Mouse (Mus musculus): Measurements from ENCODE around the gene Anxa11.
"Not testable (repeated sequence)": the region's sequence is repeated elsewhere in the genome, so short reads cannot be mapped to it uniquely, and the experiment has no call there.

Anxa11 gene

DNA sequence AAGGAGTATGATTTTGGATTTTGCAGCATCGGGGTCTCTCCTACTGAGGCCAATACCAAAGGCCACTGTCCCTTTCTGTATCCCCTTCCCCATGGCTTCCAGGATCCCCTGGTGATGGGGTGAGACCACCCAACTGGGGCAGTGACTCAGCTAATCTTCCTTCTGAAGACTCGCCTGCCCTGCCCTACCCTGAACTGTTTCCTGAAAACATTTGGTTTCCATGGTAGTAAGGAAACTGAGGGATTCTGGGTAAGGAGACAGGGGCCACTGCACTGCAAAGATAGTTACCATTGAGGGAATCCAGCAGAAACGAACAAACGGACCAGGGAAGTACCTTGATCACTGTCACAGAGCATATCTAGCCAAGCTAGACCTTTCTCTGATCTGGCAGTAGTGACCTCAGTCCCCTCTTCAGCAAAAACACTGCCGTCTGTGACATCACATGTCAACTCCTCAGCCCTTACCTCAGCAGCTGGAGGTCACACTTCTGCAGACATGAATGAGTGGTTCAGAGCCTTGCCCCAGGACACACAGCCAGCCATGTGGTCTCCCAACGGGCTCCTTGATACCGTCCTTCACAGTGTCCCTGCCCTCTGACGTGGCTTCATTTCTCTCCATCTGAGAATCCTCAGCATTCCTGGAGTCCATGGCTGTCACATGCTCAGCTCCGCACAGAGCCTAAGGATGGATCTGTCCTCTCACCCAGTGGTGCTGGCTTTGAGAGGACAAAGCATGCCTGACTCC is 27.4 kb downstream of the Anxa11 start:
- no peak for DNase-seq (ENCODE audit: low read depth, low spot score)

DNA sequence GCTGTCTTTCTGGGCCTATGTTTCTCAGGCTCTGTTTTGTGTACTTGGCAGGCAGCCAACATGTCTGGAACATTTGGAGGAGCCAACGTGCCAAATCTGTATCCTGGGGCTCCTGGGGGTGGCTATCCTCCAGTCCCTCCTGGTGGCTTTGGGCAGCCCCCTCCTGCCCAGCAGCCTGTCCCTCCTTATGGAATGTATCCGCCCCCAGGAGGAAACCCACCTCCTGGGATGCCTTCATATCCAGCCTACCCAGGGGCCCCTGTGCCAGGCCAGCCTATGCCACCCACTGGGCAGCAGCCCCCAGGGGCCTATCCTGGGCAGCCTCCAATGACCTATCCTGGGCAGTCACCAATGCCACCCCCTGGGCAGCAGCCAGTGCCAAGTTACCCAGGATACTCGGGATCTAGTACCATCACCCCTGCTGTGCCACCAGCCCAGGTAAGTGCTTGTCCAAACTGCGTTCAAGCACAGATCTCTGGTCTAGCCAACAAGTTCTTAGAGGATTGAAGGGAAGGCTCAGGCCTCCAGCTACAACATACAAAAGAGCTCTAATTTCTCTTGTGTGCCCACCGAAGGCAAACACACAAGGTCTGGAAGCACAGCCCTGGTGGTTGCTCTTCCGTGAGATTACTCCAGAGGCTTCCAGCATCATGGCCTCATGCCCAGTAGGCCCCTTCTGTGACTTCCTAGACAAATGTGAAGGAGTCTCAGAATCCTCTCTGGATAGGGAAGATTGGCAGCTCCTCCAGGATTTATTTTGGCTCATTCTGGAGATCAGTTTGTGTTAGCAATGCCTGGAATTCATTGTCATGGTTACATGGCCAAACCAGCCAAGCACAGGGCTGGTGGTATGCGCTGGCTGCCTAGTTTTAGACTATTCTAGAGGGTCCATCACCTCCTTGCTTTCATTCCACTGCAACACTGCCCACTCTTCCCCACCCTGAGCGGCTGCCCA is 30.8 kb downstream of the Anxa11 start:
- no peak for DNase-seq (ENCODE audit: low read depth, low spot score)

DNA sequence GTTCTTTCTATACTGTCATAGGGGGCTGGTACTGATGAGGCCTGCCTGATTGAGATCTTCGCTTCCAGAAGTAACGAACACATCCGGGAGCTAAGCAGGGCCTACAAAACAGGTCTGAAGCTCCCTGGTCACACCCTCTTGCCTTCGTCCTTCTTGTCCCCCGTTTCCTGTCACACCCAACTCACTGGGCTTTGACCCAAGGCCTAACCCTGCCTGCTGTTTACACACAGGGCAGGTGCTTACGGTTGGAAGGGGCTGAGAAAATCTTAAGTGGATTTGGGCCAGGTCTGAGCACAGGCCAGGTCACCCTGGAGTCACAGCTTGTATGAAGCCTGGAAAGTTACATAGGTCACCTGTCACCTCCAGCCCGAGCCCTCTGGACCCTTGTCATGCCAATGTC is 34.7 kb downstream of the Anxa11 start:
- DNase-seq (ENCODE audit: low read depth, low spot score): not testable (repeated sequence)

DNA sequence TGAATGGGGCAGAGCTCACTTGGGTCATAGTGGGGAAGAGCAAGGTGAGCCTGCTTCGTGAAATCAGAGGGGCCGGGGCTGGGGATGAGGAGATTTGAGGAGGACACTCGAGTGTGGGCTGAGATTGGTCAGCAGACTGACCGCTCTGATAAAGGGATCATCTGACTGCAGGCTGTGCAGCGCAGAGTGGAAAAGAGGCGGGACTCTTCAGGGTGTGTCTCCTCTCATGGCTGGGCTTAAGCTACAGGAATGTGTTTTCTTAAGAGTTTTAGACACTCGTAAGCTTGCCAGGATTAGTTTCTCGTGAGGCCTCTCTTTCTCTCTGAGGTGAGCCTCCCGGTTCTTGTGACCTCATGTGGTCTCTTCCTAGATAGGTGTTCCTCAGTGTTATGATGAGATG is 39.8 kb downstream of the Anxa11 start:
- not testable (repeated sequence) for DNase-seq (ENCODE audit: low read depth, low spot score)

DNA sequence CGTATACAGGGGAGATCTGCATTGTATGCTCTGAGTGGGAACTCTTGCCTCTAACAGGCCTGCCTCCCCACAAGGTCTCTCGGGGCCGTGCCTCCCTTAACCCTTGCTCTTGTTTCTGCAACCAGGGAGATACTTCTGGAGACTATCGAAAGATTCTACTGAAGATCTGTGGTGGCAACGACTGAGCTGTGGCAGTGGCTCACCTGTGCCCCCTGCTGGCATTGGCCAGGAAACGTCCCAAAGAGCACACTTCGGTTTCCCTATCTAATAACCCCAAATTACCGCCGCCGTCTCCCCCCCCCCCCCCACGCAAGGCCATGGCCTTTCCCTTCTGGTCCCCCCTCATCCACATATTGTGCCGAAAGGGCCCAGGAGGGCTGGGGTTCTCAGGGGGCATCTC is 43.9 kb downstream of the Anxa11 start:
- not testable (repeated sequence) for DNase-seq (ENCODE audit: low read depth, low spot score)

DNA sequence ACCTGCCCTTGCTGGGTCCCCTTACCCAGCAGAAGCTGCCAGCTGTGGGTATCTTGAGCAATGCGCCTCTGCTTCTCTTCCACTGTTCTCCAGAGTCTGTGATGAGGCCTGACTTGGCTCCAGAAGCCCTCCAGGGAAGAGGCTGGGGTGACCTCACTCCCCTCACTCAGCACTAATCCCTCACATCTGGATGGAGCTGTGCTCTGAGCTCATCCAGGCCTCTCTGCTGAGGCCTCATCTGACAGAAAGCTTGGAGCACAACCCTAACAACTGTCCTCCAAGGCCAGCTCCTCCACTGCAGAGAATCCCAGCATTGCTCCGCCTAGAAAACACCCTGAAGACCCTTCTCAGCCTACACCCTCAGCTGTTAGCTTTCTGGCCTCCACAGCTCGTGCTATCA is 52.6 kb downstream of the Anxa11 start:
- DNase-seq (ENCODE audit: low read depth, low spot score): not testable (repeated sequence)

DNA sequence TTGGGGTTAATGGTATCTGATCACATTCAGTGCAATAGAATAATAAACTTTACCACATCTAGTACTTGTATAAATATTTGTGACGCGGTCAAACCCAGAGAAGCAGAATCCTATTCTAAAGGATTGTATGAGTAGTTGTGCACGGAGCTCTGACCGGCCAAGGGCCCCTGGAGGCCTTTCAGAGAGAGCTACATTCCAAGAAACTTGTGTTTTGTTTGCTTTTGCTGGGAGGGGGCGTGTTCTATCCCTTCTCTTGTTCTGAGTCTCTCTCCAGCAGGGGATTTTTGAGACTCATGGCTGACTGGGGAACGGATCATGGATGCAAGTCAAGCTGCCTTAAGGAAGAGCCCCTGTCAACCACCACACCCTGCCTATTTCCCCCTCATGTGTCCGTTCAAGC is 53.7 kb downstream of the Anxa11 start:
- not testable (repeated sequence) for DNase-seq (ENCODE audit: low read depth, low spot score)

DNA sequence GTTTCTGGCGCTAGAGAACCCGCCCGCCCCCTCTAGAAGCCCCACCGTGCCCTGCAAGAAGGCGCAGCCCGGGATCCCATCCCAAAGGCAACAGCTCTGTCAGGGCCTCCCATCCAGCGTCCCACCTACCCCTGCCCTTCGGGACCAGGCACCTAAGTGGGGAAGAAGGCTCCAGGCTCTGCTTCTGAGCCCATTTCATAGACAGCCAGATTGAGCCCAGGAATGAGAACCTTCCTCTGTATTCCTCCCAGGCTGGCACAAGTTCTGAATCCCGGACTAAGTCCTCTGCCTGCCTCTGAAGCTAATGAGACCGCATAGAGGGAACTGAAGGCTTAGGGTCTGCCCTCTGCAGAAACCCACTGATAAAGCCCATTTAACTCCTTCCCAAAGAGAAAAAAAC is 61.0 kb downstream of the Anxa11 start, which contains the start of gene Plac9a:
Gene Plac9a (minus strand): TSS at position 101 of the 400 bp plus-strand sequence.
- not testable (repeated sequence) for DNase-seq (ENCODE audit: low read depth, low spot score)

DNA sequence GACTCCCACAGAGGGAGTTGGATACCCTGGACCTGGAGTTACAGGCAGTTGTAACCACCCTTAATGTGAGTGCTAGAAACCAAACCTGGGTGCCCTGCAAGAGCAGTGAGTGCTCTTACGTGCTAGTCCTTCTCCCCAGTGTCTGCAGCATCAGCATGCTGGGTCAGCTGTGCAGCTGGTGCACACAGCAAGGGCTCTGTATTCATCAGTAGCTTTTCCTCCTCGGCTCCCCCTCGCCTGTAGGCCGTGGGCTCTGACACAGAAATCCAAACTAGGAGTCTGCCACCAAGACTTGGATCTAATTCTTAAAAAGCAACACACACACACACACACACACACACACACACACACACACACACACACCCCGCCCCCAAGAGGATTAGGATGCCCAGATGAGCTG is 63.3 kb downstream of the Anxa11 start:
- DNase-seq (ENCODE audit: low read depth, low spot score): not testable (repeated sequence)

DNA sequence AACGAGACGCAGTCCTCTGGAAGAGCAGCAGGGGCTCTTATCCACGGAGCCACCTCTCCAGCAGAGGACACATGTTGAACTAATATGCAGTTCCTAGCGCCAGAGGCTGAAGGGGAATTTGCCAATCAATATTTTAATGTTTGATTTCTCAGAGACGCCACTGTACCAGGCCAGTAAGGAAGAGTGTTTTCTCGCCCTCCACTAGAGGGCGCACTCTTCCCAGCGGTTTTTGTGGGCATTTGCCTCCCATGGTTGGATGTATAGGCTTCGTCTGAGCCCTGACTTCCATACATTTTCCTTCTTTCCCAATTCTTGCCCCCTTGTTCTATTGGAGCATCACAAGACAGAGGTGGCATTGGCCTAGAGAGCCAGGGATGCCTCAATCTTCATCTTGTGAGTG is 65.3 kb downstream of the Anxa11 start:
- DNase-seq (ENCODE audit: low read depth, low spot score): not testable (repeated sequence)

DNA sequence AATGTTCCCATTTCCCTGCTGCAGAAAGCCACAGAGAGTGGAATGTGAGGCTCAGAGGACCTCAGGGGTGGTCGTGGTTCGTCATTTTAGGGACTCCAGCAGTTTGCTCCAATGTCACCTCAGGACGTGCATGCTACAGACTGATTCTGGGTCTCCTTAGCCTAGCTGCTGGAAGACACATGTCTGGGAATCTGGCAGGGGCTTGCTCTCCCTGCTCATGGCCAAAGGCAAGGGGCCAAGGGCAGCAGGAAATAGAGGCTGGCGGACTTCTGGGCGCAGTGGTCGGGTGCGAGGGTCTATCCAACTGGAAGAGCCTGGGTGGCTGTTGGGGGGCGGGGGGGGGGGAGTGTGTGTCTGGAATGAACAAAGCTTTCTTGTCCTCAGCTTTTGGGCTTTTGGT is 67.0 kb downstream of the Anxa11 start:
- DNase-seq (ENCODE audit: low read depth, low spot score): not testable (repeated sequence)

DNA sequence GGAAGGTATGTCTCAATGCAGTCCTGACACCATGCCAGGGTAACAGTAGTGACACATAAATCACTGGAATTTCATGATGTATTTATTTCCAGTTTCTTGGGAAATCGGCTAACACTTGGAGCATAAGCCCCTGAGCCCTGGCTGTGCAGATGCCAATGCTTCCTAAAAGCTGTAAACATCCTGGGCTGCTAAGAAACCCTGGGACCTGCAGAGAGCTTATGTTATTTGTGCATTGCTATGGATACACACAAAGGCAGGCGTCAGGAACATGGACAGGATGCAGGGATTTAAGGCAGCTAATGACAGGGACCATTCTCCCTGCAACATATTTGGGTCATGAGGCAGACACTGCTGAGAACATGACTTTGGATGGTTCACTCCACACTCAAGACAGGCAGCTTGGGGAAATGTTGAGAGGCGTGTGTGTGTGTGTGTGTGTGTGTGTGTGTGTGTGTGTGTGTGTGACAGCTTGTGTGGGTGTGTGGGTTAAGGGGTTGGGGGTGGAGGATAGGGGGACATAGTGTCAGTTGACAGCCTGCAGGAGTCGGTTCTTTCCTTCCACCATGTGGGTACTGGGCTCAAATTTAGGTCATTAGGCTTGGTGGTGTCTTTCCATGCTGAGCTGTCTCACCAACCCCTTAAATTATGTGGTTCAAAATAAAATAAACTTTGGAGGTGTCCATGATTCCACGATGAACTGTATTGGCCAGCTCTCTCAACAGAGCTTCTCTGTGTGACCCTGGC is 76.6 kb downstream of the Anxa11 start:
- DNase-seq (ENCODE audit: low read depth, low spot score): not testable (repeated sequence)

DNA sequence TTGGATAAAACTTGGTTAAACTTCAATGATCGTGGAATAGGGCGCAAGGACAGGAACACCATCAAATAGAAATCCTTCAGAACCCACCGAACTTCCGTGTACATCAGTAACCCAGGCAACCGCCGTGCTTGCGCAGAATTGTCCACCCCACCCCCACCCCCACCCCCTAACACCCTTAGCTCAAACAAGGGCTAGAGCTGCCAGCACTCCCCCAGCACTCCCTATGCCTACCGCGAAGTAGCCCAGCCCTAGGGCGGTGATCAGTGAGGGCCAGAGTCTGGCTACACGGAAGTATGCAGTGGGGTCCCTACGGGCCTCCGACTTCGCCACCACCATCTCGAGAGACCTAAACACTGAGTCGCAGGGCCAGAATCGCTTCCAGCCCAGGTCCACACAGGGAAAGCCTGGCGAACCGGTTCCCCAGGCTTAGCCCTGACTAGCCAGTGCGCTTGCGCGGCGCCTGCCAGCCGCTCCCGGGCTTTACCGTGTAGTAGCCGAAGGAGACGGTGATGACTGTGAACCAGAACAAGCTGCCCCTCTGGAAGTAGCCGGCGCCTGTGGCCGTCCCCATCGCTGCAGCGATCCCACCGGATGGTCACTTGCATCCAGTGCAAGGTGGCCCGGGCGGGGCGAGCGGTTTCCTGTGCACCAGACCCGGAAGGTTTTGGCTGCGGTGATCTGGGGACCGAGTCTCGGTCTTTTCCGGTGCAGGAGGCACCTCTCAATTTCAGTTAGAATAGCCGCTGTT is 85.0 kb downstream of the Anxa11 start:
- DNase-seq (ENCODE audit: low read depth, low spot score): not testable (repeated sequence)

DNA sequence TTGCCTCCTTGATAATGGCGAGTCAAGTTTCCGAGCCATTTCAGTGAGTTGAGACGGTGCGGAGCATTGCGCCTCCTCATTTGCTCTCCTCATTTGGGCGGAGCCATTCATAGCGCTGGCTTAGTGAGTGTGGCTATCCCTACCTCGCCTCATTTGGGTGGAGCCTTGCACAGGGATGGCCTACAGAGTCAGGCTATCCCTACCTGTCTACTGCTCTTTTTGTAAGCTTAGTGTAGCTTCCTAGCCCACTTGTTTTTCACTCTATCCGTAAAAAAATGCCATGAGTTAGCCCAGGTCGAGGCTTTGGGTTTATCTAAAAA is 85.6 kb downstream of the Anxa11 start, which contains the start of gene Tmem254a:
Gene Tmem254a (minus strand): TSS at position 111 of the 320 bp plus-strand sequence.
- DNase-seq (ENCODE audit: low read depth, low spot score): not testable (repeated sequence)
